Mouse (Mus musculus) left cerebral cortex, adult 18-20 months (tissue): ENCODE measurements around the gene Jup. TPM values are rescaled to one million over a fixed set of nuclear protein-coding genes. Genes with fewer than 3 reads are reported as not detected.
"Not testable (repeated sequence)": the region's sequence is repeated elsewhere in the genome, so short reads cannot be mapped to it uniquely, and the experiment has no call there.

ENCODE experiments used
- DNase-seq, 2 experiments: peaks; one replicate each; pipeline ENCODE4 v3.0.0; 2021 to 2022; ENCODE audit warnings: low spot score in 2 of 2, mixed read lengths in 1 of 2
- microRNA-seq, 2 experiments: library from miRNA; unstranded; fragments of <30 nt; microRNA quantifications; one replicate each; pipeline ENCODE4 v1.2.0; 2021
- total RNA-seq, 2 experiments: library from RNA; stranded (reverse); gene quantifications; 2 replicates each; pipeline ENCODE4 v1.2.3; 2021

The Jup gene
- total RNA-seq, 2 experiments from 2014 or later: 47.2 to 49.3 TPM

DNA sequence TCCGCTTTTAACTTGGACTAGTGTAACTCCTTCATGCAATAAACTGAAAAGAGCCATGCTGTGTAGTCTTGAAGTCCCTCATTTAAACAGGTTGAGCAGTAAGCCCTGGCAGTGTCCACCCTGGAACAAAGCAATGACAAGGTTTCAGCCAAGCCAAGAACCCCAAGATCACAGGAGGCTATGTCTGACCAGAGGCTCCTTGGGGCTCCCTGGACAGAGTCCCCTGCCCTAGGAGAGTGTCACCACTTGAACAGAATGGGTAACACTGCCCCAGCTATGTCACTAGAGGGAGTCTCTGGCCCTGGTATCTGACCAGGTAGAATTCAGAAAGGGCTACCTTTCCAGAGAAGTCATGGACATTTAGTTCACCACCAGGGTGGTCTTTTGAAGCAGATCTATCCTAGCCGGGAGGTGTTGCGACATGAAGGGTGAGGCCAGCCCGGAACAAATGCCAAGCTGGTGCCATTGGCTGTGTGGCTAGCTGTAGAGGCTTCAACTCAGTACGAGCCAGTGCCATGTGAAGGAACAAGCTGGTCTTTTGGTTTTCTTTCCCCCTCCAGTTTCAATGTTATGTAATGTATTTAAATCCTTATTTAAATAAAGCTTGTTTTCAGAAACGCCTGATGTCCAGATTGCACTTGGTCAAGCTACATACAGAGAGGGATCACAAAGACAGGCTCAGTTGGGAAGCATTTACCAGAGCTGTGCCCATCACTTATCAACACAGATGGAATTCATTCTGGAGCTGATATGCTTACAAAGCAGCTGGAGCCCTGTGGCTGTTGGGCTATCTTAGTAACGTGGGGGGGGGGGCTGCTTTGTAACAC is 75.9 kb downstream of the Jup start:
- DNase-seq: not testable (repeated sequence)

DNA sequence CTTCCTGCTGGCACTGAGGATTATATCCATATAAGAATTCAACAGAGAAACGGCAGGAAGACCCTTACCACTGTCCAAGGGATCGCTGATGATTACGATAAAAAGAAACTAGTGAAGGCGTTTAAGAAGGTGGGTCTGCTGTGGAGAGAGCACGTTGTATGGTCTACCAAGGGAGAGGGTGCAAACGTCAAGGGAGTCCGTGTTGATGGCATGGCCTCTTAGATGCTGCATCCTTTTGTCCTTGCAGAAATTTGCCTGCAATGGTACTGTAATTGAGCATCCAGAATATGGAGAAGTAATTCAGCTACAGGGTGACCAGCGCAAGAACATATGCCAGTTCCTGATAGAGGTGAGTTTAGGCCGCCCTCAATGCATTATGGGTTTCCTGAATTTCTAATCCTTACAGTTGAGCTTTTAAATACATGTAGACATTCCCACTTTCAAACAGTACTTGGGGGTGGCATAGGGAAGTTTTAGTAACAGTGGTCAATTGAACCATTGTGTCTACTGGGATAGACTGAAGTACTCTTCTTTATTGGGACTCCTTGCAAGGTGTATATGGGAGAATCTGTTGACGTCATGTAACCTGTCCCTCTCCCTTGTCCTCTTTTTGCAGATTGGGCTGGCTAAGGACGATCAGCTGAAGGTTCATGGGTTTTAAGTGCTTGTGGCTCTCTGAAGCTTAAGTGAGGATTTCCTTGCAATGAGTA is 76.7 kb downstream of the Jup start:
- not testable (repeated sequence) for DNase-seq

DNA sequence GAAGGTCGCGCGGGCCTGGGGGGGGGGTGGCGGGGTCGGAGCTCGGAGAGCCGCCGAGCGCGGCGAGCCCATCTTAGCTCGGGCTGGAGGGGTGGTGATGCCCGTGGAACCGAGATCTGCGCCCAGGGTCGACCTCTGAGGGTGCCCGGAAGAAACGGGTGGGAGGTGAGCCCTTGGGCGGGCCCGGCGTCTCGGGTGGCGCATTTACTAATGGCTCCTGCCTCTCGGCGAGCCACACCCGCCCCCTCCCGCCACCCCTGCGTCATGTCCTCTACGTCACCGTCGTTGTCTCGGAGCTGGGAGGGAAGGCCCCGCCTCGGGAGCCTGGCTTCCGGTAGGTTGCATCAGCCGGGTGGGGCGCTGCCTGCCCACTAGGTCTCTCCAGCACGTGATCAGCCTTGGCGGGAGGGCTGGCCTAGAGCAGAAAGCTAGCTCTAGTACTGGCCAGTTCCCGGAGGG is 77.4 kb downstream of the Jup start:
- peak; percentile 89 to 95 for DNase-seq

DNA sequence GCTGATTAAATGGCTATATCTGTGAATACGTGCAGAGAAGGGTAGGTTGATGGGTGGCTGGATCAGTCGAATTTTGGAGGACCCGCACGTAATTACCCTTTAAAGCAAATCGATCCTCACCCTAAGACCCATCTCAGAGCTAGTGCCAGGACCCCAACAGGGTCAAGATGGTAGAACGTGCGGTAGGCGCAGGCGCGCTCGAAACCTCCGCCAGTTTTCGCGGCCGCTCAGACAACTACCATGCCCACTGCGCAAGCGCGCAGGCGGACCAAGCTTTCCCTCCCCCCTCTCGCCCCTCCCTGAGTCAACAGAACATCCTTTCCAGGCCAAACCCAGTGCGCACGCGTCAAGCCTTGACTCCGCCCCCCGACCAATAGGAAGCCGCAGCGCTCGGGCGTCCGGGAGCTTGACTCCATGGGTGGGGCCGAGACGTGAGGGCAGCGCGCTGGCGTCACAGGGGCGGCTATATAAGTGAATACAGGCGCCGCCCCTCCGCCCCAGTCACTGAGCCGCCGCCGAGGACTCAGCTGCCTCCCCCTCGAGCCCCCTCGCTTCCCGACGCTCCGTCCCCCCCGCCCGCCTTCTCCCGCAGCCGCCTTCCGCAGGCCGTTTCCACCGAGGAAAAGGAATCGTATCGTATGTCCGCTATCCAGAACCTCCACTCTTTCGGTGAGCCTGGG is 77.9 kb downstream of the Jup start, which contains the start of gene Eif1:
TSS of gene Eif1 (plus strand) at position 394 of the 680 bp plus-strand sequence.
- DNase-seq: peak; percentile 100

Small RNA genes within 50 kb of the gene (microRNA-seq; reads per million reads assigned to microRNA genes)
- 0 reads per million in 2 experiments for gene Gm27374

Other genes with a start within 250 kb of the Jup start
- not detected for gene Krt19, start 249.1 kb downstream of the Jup start, total RNA-seq
- gene Krt9, start 204.5 kb downstream of the Jup start, total RNA-seq: 1 to 10 TPM; 3.8 to 4.9 TPM
- gene Krt14, start 190.2 kb downstream of the Jup start, total RNA-seq: not detected
- gene Krt16, start 148.9 kb downstream of the Jup start, total RNA-seq: not detected
- gene Krt17, start 136.7 kb downstream of the Jup start, total RNA-seq: under 1 TPM in 1 of 2 experiments, not detected in 1; 0.28 TPM
- gene Krt42, start 127.9 kb downstream of the Jup start, total RNA-seq: under 1 TPM in 1 of 2 experiments, not detected in 1; 0.35 TPM
- gene Eif1, start 77.9 kb downstream of the Jup start, total RNA-seq: 100 to 1,000 TPM; 831 to 849 TPM
- not detected for gene Gast, start 63.4 kb downstream of the Jup start, total RNA-seq
- gene Hap1, start 41.6 kb downstream of the Jup start, total RNA-seq: 100 to 1,000 TPM; 147 to 179 TPM
- 10 to 100 TPM; 10.4 to 11.3 TPM for gene P3h4, start 17.1 kb upstream of the Jup start, total RNA-seq
- 1 to 10 TPM; 4.3 to 6.6 TPM for gene Fkbp10, start 17.9 kb upstream of the Jup start, total RNA-seq
- 10 to 100 TPM; 47.2 to 53.8 TPM for gene Nt5c3b, start 44.0 kb upstream of the Jup start, total RNA-seq
- 1 to 10 TPM in 1 of 2 experiments, under 1 TPM in 1; 0.82 to 1.2 TPM for gene Klhl10, start 44.2 kb upstream of the Jup start, total RNA-seq
- gene Klhl11, start 75.0 kb upstream of the Jup start, total RNA-seq: 100 to 1,000 TPM; 104 to 106 TPM
- 100 to 1,000 TPM; 133 to 140 TPM for gene Acly, start 130.2 kb upstream of the Jup start, total RNA-seq
- 1 to 10 TPM in 1 of 2 experiments, under 1 TPM in 1; 0.98 to 1.5 TPM for gene Ttc25, start 147.8 kb upstream of the Jup start, total RNA-seq
- 100 to 1,000 TPM in 1 of 2 experiments, 10 to 100 TPM in 1; 92.4 to 131 TPM for gene Cnp, start 177.1 kb upstream of the Jup start, total RNA-seq
- 10 to 100 TPM; 11.7 to 13.0 TPM for gene Nkiras2, start 221.5 kb upstream of the Jup start, total RNA-seq
- 100 to 1,000 TPM; 258 to 267 TPM for gene Dnajc7, start 222.4 kb upstream of the Jup start, total RNA-seq